Mouse (Mus musculus) adrenal gland, adult 10 weeks (tissue): Measurements from ENCODE around the gene Ube2k. TPM values are rescaled to one million over a fixed set of nuclear protein-coding genes. Genes with fewer than 3 reads are reported as not detected.

Experiments
- polyA plus RNA-seq: library from polyadenylated mRNA; stranded (reverse); fragments of 350-450 nt; fragmentation: Illumina TruSeq; extraction: RNeasy Lipid Tissue Mini Kit (QIAGEN cat#74804); gene quantifications from one replicate; pipeline ENCODE4 v1.2.3, GENCODE M21; 2014; ENCODE audit warnings: low read depth, low replicate concordance

Gene Ube2k
- 152 TPM for polyA plus RNA-seq

DNA sequence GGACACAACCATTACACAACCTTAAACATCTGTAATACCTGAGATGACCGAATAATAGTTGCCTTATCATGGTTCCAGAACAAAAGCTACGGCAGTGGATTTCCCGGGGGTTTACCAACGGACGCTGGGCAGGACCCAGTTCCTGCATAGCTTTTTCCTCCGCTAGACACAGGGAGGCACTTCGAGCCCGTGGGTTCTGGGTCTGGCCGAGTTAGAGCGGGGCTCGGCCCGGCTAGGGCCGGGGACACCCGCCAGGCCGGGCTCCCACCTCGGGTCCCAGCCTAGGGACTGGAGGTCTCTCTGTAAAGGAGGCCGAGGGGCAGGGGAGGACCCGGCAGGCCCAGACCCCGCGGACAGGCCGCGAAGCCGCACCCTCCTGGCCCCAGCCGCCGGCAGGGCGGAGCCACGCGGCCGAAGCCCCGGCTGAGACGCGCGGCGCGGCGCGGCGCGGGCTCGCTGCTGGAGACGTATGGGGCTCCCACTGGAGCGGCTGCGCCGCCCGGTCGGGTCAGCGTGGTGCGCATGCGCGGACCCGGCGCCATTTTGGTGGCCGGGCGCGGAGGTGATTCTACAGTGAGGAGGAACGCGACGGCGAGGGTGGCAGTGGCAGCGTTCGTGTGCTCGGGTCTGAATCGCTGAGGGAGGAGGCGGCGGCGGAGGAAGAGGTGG, at the start of gene Ube2k, which contains the start of gene Smim14:
Gene Ube2k, plus strand, starts transcription at position 483 of the 669 bp plus-strand sequence.
Gene Smim14, minus strand, starts transcription at position 434 of the 669 bp plus-strand sequence.

DNA sequence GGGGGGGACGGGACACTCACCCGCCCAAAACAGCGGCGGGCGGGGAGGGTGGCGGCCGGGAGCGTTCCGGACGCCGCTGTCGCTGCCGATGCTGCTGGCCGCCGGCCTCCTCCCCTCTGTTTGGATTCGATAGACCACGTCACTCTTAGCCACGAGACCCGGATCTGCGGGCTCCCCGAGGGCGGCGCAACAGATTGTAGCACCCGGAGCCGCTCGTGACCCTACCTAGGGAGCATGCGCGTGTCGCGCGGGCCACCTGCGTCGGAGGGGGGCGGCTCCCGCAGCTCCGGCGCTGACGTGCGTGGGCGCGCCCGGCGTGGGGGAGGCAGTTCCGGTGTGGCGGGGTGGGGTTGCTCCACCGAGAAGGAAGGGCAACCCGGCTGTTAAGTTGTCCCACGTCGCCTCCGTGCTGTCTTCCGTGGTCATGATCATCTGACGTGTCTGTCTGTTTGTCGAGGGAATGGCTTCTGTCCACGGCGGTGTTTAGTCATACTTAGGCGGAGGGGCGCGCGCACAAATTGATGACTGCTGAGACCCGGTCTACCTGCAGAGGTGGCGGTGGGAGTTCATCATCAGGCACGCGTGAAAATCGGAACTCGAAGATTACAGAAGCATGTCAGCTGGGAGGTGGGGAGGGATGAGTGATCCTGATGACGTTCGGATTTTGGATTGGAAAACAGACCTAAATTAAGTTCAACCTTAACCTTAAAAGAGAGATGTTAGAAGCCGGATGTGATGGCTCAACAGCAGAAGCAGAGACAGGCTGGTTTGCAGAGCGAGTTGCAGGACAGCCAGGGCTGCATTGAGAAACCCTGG, 44.1 kb upstream of the Ube2k start, which contains the start of gene Gm43552:
Gene Gm43552, minus strand, starts transcription at position 118 of the 816 bp plus-strand sequence.

Other genes starting within 250 kb of the Ube2k start
- 49.6 TPM for gene Rfc1, start 201.6 kb upstream of the Ube2k start, polyA plus RNA-seq
- gene Klb, start 188.9 kb upstream of the Ube2k start, polyA plus RNA-seq = 5.3 TPM
- gene Rpl9, start 145.8 kb upstream of the Ube2k start, polyA plus RNA-seq = 580 TPM
- gene Lias, start 145.7 kb upstream of the Ube2k start, polyA plus RNA-seq = 116 TPM
- 208 TPM for gene Ugdh, start 101.3 kb upstream of the Ube2k start, polyA plus RNA-seq
- gene Gm43552, start 44.4 kb upstream of the Ube2k start, polyA plus RNA-seq = not detected
- 229 TPM for gene Smim14, start within 50 bp of the Ube2k start, polyA plus RNA-seq
- 212 TPM for gene Pds5a, start 161.0 kb downstream of the Ube2k start, polyA plus RNA-seq
- 20.8 TPM for gene N4bp2, start 226.3 kb downstream of the Ube2k start, polyA plus RNA-seq